Mouse (Mus musculus) thymus, postnatal 14 days (tissue): ENCODE results near the gene Rai1.
A peak's percentile ranks its signal among the peaks of the same experiment; 100 is the strongest.

Experiments used
- DNase-seq: peaks from one replicate; pipeline ENCODE4 v3.0.0; 2021

Rai1 gene

DNA sequence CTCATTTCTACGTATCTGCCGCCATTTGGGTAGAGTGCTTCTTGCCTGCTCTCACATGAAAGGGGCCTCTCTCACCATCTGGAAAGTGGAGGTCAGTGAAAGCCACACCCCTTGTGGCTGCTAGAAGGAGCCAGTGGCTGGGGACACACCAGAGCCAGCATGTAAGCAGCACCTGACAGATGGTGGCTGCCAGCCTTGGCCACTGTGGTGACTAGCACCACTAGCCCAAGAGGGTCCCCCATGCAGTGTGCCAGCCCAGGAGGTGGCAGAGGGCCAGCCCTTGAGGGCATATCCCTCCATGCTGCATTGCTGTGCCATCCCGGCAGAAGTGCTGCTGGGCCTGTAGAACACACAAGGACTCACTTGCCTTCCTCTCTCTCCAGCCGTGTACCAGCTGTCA lies 88.7 kb downstream of the Rai1 start:
- no peak for DNase-seq

DNA sequence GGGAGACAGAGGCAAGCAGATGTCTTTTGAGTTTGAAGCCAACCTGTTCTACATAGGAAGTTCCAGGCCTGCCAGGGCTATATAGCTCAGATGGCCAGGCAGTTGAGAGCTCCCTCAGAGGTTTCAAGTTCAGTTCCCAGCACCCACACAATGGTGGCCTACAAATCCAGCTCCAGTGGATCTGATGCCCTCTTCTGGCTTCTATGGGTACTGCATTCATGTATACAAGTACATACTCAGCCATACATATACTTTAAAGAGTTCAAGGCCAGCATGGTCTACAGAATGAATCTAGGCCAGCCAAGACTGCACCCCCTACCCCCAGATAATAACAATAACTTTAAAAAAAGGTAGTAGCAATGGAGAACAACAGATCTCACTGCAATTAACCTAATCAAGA lies 90.3 kb downstream of the Rai1 start:
- DNase-seq: peak; percentile 69

DNA sequence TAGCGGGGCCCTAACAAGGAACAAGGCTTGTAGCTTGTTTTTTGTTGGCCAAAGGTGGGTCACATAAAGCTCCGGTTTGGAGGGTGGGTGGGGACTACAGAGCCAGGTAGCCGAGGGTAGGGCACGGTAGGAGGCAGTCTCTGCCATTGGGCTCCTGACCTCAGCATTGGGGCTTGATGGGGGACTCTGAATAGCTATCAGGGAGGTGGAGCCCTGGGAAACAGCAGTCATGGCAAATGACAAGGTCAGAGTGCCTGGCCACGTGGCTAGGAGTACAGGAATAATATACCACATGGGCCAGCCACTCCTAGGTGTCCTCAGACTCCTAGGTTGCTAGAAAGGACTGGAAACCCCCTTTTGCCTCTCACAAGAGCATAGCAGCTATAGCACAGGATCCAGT lies 91.5 kb downstream of the Rai1 start:
- no peak for DNase-seq

DNA sequence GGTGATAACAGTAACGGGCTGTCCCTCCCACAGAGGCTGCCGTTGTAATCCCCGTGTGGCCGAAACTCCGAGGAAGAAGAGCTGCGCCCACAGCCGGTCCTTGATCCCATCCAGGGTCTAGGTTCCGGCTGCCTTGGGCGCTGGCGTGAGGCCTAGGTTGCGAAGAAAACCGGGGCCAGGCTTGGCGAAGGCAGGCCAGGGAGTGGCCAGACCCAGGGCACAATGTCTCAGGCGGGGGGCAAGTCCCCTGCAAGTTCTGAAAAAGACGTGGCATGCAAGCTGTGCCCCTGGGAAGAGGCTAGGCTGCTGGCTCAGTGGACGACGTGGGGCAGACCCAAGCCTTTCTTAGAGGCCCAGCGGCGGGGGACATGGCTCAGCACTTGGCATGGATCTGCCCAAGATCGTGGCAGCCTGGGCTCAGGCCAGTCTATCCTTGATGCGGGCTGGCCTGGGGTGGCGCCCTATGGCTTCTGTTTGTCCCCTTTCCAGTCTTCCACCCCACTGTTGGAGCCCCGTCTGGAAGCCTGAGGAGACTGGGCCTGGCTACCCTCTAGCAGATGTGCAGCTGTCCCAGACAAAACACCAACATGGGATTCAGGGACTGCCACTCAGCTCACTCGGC lies 93.3 kb downstream of the Rai1 start:
- no peak for DNase-seq

DNA sequence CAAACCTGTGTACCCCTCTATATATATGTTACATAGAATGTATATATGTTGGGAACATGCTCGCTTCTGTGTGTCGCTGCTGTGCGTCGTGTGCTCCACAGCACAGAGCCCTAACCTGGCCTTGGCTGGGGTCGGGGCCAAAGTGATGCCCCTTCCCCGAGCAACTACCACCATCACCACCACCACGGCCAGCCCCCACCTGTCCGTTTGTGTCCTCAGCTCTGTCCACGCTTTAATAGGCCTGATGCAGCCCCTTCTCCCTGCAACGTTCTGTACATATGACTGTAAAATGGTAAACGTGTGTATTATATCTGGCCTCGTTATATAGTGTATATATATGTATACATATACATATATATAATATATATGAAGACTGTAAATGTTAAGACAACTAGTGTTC lies 93.8 kb downstream of the Rai1 start:
- no peak for DNase-seq

DNA sequence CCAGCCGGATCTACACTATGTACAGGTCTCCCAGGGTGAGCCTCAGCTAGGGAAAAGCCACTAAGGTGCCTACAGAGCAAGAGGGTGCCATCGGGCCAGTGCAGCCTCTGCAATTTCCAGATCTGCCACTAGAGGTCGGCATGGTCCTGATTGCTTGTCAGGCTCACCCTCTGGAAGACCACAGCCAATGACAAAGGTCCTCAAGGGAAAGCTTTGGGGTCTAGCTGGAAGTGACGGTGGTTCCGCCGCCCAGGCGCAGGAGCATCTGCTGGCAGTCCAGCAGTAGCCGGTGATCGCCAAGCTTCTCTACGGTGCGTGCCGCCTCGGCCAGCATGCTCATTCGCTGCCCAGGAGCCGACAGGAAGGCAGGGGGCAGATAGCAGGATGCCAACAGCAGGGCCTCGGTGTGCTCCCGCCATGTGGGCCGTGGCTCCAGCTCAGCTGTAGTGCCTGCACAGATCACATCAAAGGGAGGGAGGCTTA lies 94.9 kb downstream of the Rai1 start:
- DNase-seq: peak; percentile 94

DNA sequence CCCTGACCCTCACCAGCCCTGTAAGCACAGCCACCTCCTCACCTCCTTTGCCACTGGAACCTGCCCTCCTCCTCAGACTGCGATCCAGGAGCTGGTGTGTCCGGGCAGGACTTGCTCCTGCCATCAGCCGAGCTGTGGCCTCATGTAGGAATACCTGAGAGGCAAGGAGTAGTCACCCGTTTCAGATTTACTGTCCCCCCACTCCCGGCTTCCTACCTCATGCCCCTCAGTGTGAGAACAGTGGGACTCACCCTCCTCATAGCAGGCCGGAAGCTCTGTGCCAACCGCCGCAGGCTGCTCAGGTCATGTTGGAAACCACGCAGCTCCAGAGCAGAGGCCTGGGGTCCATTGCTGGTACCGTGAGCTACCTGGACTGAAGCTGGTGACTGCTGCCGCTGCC lies 95.6 kb downstream of the Rai1 start:
- DNase-seq: no peak

DNA sequence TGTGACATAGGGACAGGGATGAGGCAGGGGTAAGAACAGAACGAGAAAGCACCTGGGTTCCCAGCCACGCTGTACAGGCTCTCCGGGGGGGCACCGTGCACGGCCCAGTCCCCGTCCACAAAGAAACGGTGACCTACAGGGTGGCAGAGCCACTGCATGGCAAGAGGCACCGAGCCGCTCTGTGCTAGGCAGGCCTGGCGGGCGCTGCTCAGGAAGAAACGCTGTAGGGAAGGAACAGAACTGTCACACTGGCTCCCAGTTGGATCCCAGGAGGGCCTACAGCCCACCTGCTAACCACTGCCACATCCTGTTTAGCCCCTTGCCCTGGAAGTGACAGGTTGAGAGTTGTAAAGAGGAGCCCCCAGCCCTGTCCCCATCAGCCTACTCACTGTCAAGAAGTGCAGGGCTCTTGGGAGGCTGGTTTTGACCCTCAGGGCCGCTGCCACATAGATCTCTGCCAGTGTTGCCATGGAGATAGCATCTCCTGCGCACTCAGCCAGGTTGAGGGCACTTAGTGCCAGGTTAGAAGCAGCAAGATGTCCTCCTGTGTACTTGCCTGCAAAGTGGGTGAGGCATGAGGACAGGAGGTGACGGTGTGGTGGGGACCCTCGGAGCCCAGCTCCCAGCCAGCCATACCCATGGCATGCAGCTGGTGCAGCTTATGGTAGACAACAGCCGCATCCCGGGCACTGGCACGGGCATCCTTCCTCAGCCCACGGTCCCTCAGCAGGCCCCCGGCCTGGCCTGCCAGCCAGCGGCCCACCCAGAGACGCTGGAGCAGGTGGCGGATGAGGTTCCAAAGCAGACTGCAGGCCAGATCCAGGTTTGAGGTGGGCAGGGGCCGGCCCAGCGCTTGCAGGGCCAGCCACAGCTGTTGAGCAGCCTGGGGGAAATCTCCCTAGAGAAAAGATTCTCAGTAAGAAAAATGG lies 98.2 kb downstream of the Rai1 start:
- DNase-seq: no peak

DNA sequence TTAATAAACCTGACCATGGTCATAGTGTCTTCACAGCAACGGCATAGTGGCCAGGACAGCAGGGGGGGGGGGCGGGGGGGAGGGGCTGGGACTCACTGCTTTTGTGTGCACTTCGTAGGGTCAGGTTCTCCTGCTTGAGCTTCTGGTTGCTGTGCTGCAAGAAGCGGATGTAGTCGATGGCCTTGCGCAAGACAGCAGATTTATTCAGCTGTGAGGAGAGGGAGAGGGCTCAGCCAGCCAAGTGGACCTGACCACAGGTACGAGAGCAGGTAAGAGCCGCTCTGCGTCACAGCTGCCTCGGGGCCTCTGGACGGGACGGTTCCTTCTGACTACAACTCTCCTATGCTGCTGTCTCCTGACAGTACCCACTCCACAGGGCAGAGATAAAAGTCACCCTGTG lies 100.2 kb downstream of the Rai1 start:
- DNase-seq: no peak

DNA sequence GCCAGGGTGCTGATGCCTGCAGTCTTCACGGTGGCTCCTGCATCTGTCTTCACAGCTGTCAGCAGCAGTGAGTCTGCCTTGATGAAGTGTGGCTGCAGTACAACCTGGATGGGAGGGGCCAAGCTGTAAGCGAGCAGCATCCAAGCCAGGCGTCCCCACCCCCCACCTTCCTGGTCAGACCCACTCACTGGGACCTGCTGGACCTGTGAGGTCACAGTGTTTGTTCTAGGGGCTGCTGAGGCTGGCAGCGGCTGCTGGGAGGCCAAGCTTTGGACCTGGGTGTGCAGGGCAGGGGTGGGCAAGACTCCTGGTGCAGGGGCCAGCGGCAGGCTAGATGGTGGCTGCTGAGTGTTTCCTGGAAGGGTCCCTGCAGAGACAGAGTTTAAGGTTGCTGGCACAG lies 101.4 kb downstream of the Rai1 start:
- DNase-seq: no peak

DNA sequence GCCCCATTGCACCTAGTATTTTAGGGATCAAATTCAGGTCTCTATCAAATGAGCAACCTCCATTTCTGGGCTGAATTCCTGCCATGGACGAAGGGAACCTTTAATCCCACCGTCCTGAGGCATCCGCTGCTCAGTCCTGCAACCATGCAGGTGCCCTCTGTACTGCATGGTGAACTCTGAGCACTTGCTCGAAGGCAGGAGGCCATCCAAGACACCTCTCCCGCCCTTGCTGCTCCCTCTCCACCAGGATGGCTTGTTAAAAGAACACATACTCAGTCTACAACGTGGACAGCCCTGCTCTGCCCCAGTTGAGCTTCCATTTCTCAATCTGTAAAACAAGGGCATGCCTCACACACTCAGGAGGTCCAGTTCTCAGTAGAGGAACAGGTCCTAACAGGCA lies 103.4 kb downstream of the Rai1 start:
- no peak for DNase-seq

DNA sequence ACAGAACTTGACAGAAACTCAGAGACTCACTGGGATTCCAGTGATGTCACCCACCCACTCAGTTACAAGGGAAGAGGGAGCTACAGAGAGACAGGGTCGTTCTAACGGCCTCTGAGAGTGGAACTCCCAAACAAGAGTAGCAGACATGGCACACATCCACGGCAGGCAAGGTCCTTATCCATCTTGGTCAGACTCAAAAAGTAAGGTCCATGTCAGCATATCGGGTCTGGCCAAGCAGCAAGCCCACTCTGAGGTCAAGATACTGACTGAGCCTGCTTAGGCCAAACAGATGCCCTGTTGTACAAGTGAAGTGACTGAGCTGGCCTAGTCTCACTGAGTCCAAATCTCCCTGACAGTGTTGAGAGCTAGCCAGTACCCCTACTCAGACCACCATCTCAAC lies 103.9 kb downstream of the Rai1 start:
- DNase-seq: no peak

DNA sequence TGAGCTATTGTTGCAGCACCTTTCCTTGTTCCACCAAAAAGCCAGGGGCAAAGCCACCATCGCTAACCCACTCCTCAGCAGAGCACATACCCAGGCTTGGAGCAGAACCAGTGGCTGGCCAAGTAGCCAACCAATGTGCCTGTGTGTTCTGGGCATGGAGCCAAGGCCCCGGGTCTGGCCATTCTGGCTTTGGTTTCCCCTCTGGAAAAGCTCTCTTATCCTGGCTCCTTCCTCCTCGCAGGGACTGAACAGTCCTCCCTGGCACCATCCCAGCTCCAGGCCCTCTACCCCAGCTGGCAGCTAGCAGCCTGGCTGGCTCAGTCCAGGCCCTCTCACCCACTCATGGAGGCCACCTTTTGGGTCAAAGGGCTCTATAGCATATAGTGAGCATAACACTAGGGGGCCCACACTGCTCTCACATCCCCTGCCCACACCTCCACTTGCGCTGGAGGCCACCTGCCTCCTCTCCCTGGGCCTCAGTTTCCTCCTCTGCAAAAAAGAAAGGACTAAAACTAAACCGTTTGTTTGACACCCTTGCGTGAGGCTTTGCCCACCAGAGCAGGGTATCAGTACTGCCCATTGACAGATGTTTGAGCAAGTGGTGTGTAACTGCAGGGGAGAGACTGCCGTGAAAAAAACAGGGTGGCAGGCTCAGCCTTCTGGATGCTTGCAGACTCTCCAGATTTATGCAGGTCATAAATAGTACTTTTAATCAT lies 104.6 kb downstream of the Rai1 start:
- DNase-seq: peak; percentile 55

DNA sequence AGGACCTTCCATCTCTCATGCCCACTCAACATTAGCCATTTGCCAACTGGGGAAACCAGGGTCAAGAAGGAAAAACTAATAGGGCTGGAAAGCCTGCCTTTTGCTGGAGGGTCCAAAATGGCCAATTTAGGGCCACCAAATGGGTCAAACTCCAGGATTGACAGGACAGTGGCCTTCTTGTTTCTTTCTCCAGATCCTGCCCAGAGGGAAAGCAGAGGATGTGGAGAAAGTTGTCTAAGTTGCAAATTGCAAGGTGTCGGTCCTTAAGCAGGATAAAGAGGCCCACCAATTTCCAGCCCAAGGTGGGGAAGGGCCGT lies 105.1 kb downstream of the Rai1 start:
- no peak for DNase-seq

DNA sequence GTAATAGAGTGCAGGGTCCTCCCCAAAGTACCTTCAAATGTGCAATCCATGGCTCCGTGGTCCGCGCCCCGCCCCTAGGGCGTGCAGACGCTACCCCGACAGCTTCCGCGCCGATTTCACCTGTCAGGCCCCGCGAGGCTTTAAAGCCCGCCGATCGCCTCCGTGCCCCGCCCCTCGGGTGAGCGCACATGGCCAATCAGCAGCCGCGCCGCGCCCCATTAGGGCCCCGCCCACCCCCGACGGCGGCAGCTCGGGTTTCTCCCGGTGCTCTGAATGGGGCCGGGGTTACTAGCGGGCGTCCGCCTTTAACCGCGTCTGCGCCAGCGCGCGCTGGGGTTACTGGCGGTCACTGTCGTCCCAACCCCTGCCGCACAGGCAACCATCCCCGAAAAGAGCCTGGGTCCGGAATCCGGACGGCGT lies 105.5 kb downstream of the Rai1 start:
- DNase-seq: peak; percentile 99

DNA sequence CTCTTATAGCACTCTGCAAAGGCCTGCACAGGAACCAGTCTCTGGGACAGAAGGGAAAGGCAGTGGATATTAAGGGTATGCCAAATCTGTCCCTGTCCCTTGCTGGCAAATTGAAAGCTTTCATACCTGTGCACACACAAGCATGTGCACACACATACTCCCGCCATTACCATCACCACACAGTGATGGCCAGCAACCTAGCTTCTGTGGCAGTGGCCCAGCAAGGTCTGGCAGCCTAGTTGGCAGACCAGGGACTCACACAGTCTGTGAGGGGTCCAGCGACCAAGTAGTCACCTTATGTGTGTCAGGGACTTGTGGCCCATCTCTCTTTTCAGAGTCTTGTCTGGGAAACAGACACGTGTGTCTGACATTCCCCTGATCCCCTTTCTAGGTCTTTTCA lies 106.3 kb downstream of the Rai1 start:
- no peak for DNase-seq

DNA sequence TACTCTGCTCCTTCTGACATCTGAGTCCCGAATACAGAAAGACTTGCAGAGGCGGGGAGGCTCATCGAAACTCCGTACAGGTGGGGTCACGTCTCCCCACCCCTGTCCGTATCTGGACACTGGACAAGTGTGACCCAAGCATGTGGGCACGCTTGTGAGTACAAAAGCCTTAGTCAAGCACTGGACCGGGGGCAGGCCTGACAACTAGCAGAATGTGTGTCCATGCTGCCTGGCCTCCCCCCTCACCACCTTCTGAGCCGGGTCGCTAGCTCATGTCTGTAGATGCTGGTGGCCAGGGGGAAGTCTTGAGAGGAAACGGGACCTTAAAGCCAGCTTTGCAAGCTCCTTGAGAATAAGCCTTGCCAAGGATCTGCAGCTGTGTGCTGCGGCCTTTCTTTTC lies 106.9 kb downstream of the Rai1 start:
- DNase-seq: no peak

DNA sequence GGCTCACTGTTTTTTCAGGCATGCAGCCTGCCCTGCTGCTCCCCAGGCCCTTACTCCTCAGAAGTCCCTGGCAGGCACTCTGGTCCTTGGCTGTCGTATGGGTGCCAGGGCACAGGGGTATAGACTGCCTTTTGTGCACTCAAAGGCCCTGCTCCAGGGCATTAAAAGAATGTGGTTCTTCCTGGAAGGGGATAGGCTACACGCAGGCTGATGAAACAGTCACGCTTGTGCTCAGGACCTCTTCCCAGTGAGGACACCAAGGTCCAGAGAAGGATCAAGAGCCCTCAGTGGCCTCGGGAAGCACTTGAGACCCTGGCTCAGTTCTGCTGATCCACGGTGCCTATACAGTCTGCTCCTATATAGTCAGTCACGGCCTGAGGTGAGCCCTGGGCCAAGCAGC lies 108.5 kb downstream of the Rai1 start:
- no peak for DNase-seq

DNA sequence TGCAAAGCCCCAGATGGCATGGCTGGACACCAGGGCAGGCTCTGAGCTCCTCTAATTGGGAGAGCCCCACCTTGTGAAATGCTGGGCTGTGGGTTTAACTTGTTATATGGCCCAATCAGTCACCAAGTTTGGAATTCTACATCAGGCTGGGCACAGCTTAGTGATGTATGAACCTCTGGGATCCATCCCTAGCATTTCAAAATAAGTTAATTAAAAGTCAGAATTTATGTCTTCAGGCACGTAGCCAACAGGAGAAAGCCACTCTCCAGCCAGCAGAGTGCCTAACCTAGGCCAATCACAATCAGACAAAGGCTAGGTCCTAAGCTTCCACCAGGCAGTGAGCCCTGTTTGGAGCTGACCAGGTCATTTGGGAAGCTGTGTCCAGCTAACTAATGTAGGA lies 111.9 kb downstream of the Rai1 start:
- DNase-seq: no peak

DNA sequence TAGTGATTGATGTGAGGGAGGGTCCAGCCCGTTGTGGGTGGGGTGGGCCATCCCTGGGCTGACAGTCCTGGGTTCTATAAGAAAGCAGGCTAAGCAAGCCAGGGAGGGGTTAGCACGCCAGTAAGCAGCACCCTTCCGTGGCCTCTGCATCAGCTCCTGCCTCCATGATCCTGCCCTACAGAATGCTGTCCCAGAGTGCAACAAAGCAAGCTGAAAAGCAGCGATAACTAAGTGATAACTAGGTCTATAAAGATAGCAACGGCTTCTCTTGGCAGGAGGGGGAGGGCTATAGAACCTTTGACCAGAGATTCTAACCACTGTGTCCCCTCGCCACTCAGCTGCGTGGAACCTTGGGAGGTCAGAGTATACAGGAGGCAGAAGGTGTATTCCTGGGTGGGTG lies 112.7 kb downstream of the Rai1 start:
- DNase-seq: no peak

DNA sequence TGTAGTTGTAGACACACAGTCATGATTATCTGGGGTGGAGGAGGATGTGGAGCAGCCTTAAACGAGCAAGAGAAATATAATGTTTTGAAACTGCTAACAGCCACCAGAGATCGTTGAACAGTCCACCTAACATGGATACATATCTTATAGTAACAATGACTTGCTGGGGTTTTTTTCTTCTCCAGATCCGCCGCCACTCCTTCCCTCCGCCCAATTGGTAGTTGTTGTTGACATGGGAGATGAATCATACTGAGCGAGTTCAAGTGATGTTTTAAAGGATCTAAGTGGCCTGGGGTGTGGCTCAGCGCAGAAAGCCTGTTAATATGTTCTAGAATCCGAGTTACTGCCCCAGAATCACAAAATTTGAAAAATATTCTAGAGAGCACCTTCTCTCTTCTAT lies 114.8 kb downstream of the Rai1 start:
- no peak for DNase-seq

DNA sequence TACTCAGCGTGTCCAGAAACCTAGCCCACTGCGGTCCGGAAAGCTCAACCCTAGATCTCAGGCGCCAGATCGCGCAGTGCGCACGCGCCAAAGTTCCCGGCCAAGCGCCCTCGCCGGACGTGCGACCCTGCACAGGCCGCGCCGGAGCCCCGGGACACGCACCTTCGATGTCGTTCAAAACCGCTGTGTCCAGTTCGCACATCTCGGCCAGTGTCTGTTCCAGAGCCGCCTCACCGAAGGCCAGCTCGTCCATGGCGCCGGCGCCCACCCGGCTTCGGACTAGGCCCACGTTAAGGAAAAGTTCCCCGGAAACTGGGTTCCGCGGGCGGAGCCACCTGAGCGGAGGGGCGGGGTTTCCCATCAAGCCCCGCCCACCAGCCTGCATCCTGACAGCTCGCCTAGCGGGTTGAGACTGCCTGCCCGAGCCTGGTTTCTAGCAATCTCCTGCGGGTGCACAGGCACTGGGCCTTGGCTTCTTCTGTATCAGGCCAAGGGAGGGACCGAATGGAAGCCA lies 115.5 kb downstream of the Rai1 start:
- peak; percentile 94 for DNase-seq

DNA sequence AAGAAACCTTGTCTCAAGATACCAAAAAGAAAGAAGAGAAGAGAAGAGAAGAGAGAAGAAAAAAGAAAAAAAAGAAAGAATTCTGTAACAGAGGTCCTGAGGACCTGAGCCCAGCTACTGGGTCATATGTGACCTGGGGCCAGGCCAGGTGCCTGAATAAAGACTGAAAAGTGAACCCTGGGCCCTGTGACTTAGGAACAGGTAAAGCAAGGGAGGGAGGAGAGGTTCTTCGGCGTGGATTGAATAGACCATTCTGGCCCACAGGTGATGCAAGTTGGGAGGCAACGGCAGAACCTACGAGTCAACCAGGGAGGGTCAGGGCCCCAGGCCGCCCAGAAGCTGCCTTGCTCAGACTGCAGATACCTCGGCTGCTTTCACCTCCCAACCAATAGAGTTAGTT lies 116.6 kb downstream of the Rai1 start:
- no peak for DNase-seq

DNA sequence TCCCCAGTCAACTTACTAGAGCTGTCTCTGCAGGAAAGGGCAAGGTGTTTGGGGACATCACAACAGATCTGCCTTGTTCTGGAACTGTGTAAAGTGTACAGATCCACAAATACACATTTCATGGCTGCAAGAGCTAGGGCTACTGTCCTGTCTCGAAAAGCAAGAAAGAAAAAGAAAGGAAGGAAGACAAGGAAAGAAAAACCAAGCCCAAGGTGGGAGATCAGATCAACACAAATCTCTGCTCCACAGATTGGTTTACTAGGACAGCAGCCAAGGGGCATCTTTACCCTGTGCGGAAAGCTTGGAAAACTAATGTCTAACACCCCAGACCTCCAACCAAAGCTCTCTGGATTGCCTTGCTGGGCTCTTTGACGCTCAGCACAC lies 117.3 kb downstream of the Rai1 start:
- DNase-seq: no peak
